9 mouse cellular contexts compared by ENCODE assay signal in the genomic region with DNA sequence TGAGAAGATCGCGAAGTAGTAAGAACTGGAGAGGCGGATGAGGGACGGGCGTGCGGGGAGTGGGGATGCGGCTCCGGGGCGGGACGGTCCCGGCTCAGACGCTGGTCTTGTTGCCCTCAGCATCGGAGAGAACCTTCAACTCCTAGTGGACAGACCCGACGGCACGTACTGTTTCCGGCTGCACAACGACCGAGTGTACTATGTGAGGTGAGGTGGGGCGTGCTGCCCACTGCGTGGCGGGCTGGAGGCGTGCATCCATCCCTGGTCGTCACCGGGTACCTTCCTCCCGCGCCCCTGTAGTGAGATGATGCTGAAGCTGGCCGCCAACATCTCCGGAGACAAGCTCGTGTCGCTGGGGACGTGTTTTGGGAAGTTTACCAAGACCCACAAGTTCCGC. TPM values are rescaled to one million over a fixed set of nuclear protein-coding genes. Genes with fewer than 3 reads are reported as not detected.
DNase-seq lines count a peak whose midpoint lies in the region; ATAC-seq lines count a peak whose summit lies in the region.
"Had no signal": no experiment of that assay in that cellular context is flagged by ENCODE, and none has a peak within 500 bp of the region (broad histone marks: within the 10 kb centered on the region; RNA-seq: fewer than 3 reads in every experiment).

No protein-coding gene starts in this region.

- peak; percentile 67 for ATAC-seq in limb, embryonic 13.5 days (ENCODE audit: low FRiP score, low read depth)
- peak; percentile 59 for ATAC-seq in stomach, embryonic 14.5 days (ENCODE audit: insufficient number of reproducible peaks, insufficient read depth, low FRiP score, low read depth)

- H3K4me2 ChIP-seq in limb, embryonic 13.5 days (replicated peaks) = peak overlapping the region; percentile 97
- H3K4me2 ChIP-seq in stomach, embryonic 14.5 days (replicated peaks; ENCODE audit: low read depth, low read length) = peak overlapping the region; percentile 94

- H3K4me3 ChIP-seq in limb, embryonic 13.5 days = peak overlapping the region; percentile 100
- H3K4me3 ChIP-seq in stomach, embryonic 14.5 days (ENCODE audit: low read depth, low read length) = peak overlapping the region; percentile 82

- H3K4me1 ChIP-seq in limb, embryonic 13.5 days = peaks cover 16% of the 10 kb centered on the region
- H3K4me1 ChIP-seq in stomach, embryonic 14.5 days (ENCODE audit: control insufficient read depth, insufficient read depth, low read length) = peaks cover 14% of the 10 kb centered on the region; the same call in 1 of the 2 replicates

- intact Hi-C loops in heart, postnatal 14 days (cut with DNase I) = no loop called here

- H3K36me3 ChIP-seq in limb, embryonic 13.5 days = peaks cover 53% of the 10 kb centered on the region
- H3K36me3 ChIP-seq in stomach, embryonic 14.5 days (ENCODE audit: control insufficient read depth, insufficient read depth, low read length) = peaks cover 37% of the 10 kb centered on the region

- peak overlapping the region; percentile 94 for H3K9ac ChIP-seq in limb, embryonic 13.5 days
- H3K9ac ChIP-seq in stomach, embryonic 14.5 days (replicated peaks; ENCODE audit: low read depth, low read length) = peak overlapping the region; percentile 72

- DNase-seq in heart, adult 11 months = peak; percentile 97
- no peak for DNase-seq in heart, postnatal 14 days
- DNase-seq in urinary bladder, postnatal 14 days (ENCODE audit: low spot score) = peak; percentile 22
- DNase-seq in urinary bladder, postnatal 25 days (ENCODE audit: low spot score) = no peak
- no peak for DNase-seq in kidney, adult 8-10 months
- no peak for DNase-seq in testis, postnatal 10 days (ENCODE audit: low spot score)

- H3K27me3 ChIP-seq in limb, embryonic 13.5 days = no peaks in the 10 kb centered on the region
- no peaks in the 10 kb centered on the region for H3K27me3 ChIP-seq in stomach, embryonic 14.5 days (ENCODE audit: control insufficient read depth, insufficient read depth, low read length)

- peak overlapping the region; percentile 33; the same call in 1 of the 2 replicates for H3K27ac ChIP-seq in limb, embryonic 13.5 days
- H3K27ac ChIP-seq in stomach, embryonic 14.5 days (ENCODE audit: low read length) = peak overlapping the region; percentile 22; the same call in 1 of the 2 replicates

- no peaks in the 10 kb centered on the region for H3K9me3 ChIP-seq in limb, embryonic 13.5 days
- no peaks in the 10 kb centered on the region for H3K9me3 ChIP-seq in stomach, embryonic 14.5 days (ENCODE audit: control insufficient read depth, low read depth, low read length)

- 1% methylated on average over 33 of the region's 33 CpGs for WGBS in limb, embryonic 13.5 days
- WGBS in stomach, embryonic 14.5 days = 1% methylated on average over 32 of the region's 33 CpGs

RNA-seq across cellular contexts. Expression of gene Nip7, which starts 0.3 kb away (rescaled TPM):
- total RNA-seq in heart, postnatal 14 days (2021) = 10 to 100 TPM; 19.5 to 24.2 TPM
- polyA plus RNA-seq in limb, embryonic 13.5 days (2015; fragmentation: Nextera tagmentation; extraction: Ambion mirVana) = 99.9 and 104 TPM in 2 replicates
- polyA plus RNA-seq in stomach, embryonic 14.5 days (2014; fragmentation: Nextera tagmentation; extraction: Ambion mirVana) = 83.9 and 93.6 TPM in 2 replicates

RNA-seq across cellular contexts. Expression of gene Cog8, which starts 0.5 kb away (rescaled TPM):
- total RNA-seq in heart, postnatal 14 days (2021) = 10 to 100 TPM; 18.6 to 18.9 TPM
- 37.5 and 40.8 TPM in 2 replicates for polyA plus RNA-seq in limb, embryonic 13.5 days (2015; fragmentation: Nextera tagmentation; extraction: Ambion mirVana)
- polyA plus RNA-seq in stomach, embryonic 14.5 days (2014; fragmentation: Nextera tagmentation; extraction: Ambion mirVana) = 31.9 and 36.5 TPM in 2 replicates

RNA-seq across cellular contexts. Expression of gene Tmed6, which starts 8.5 kb away (rescaled TPM):
- not detected for total RNA-seq in heart, postnatal 14 days (2021)
- not detected in 2 replicates for polyA plus RNA-seq in limb, embryonic 13.5 days (2015; fragmentation: Nextera tagmentation; extraction: Ambion mirVana)
- 12.6 and 22.5 TPM in 2 replicates for polyA plus RNA-seq in stomach, embryonic 14.5 days (2014; fragmentation: Nextera tagmentation; extraction: Ambion mirVana)
- total RNA-seq: left cerebral cortex, adult 8-10 months had no signal

RNA-seq across cellular contexts. Expression of gene Pdf, which starts 8.6 kb away (rescaled TPM):
- 10 to 100 TPM; 49.4 to 49.6 TPM for total RNA-seq in heart, postnatal 14 days (2021)
- 51.0 and 55.6 TPM in 2 replicates for polyA plus RNA-seq in limb, embryonic 13.5 days (2015; fragmentation: Nextera tagmentation; extraction: Ambion mirVana)
- polyA plus RNA-seq in stomach, embryonic 14.5 days (2014; fragmentation: Nextera tagmentation; extraction: Ambion mirVana) = 38.8 and 40.4 TPM in 2 replicates

RNA-seq across cellular contexts. Expression of gene Vps4a, which starts 25.9 kb away (rescaled TPM):
- total RNA-seq in heart, postnatal 14 days (2021) = 10 to 100 TPM; 55.6 to 59.1 TPM
- 81.7 and 81.9 TPM in 2 replicates for polyA plus RNA-seq in limb, embryonic 13.5 days (2015; fragmentation: Nextera tagmentation; extraction: Ambion mirVana)
- 66.3 and 69.7 TPM in 2 replicates for polyA plus RNA-seq in stomach, embryonic 14.5 days (2014; fragmentation: Nextera tagmentation; extraction: Ambion mirVana)

Comparison
In these comparisons a context has a peak if more than half of its experiments do, and no peak if none do; other contexts are left out.
1. DNase-seq: peak in heart, adult 11 months (single experiment) and urinary bladder, postnatal 14 days (single experiment); none in heart, postnatal 14 days (0 of 2), urinary bladder, postnatal 25 days (single experiment), kidney, adult 8-10 months (0 of 2) and testis, postnatal 10 days (single experiment).
2. RNA of gene Tmed6, which starts 8.5 kb away (polyA plus RNA-seq): 12.6 to 22.5 TPM in stomach, embryonic 14.5 days; not detected in limb, embryonic 13.5 days; every median in the first group is over 10 times any median in the second.